Mouse (Mus musculus): Measurements from ENCODE around the gene Clybl.

Gene Clybl

DNA sequence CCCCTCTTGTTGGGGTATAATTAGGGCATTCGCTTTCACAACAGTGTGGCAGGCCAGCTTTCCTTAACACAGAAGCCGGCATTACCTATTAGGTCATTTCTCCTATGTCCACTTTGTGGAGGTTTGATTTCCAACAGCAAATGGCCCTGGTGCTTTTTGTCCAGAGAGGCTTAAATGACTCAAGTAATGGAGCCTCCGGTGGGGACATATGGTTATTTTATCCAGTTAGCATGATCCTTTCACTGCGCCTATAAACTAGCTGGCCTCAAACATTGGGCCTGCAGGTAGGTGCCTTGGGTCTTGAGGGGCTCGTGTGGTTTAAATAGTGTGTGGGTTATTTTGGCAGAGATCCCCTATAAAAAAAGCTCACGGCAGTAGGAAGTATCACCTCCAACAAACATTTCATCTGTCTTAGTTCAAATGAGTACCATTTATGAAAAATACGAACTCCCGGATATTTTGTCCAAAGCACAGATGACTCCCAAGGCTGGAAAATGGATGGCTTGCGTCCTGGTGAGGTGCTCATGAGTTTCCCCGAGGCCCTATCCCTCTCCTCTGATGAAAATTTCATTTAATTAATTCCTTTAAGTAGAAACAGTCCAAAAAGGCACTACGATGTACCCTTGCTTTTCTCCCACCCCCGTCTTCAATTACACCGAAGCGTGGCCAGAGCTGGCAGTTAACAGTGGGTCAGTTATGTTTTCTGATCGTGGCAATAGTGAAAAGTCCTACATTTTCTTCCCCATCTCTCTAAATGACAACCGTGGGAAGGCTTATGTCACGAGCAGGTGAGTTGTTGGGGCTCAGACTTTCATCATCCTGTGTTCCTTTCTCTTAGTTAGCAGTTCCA, 205.0 kb downstream of the Clybl start:
- no peak for DNase-seq (ENCODE audit: low spot score in 2 of 2)

GRCm38 (mm10) chr14:122387781-122388180, 206.3 kb downstream of the Clybl start:
- no peak for DNase-seq (ENCODE audit: low spot score in 2 of 2)

DNA sequence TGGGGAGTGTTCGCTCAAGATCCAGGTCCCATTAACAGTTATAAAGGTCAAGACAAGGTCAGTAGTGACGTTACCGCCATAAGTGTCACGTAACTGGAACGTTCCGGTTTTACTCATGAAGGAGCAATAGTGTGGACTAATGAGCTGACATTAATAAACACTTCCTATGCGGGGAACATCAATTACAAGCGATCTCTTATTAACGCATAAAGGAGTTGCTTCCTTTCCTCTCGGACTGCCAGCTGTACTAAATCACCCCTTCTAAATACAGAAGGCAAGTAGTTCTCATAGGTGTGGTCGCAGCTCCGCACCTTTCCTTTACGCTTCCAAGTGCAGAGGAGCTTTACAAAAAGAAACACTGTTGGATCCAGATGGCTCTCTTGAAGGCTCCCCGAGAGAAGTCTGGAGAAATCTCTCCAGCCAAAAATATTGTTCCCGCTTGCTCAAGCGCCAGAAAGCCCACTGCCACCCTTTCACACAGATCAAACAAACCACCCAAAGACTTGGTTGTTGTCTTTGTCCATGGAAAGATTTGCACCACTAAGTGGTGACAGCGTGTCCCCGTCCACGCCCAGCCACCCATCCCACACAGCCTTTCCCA, 207.0 kb downstream of the Clybl start:
- DNase-seq (ENCODE audit: low spot score in 2 of 2), result no peak

DNA sequence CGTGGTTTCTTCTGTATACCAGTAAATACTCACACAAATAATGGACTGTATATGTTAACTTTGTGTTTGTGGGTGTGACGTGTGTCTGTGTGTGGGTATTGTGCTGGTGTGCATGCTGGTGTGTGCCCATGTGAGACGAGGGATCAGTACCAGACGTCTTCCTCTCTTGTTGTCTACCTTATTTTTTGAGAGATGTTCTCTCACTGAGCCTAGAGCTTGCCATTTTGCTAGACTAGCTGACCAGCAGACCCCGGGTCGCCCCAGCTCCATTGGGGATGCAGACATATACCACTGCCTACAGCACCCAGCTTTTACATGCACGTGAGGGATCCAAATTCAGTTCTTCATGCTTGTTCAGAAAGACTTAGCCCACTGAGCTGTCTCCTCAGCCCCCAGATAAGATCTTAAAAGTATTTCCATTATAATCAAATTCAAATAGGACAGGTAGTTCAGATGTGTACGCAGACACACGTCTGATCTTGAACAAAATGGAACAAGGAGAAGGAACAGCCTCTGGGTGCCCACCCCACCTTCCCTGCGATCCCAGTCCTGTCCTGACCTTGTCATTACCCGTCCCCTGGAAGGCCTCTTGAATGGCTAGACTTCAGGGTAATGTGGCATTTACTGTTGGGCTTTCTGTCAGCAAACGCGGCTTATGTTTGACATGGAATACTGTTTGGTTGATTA, 208.3 kb downstream of the Clybl start:
- DNase-seq (ENCODE audit: low spot score in 2 of 2), result no peak

DNA sequence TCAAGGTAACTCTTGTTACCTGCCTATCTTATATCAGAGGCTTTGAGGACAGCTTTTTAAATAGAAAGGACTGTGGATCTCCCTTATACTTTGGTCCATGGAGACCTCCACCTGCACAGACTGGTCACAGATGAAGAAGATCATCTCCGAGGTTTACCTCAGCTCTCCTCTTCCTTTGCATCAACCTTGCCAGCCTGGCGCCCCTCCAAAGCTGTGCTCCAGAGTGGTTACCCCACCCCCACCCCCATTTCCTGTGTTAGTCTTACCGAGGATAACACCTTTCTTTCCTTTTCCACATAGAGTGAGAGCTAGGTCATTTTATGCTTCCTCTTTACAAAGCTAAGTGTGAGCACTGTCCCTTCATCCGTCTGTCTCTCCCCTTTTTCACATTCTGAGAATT, 209.4 kb downstream of the Clybl start:
- no peak for DNase-seq (ENCODE audit: low spot score in 2 of 2)

GRCm38 (mm10) chr14:122393119-122393518, 211.6 kb downstream of the Clybl start:
- no peak for DNase-seq (ENCODE audit: low spot score in 2 of 2)

DNA sequence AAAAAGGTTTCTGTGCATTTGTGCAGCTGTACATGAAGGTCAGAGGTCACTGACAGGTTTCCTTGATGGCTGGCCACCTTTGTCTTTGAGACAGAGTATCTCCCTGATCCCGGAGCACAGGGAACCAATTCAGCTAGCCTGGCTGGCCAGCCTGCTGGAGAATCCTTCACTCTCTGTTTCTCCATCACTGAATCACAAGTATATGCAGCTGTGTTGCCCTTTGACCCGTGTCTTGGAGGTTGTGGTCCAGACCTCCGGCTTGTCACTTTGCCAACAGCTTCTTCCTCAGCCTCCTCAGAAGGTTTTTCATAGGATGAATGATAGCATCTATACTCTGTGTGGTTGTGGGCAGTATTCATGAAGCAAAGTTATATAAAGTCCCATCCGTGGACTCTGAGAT, 217.2 kb downstream of the Clybl start:
- no peak for DNase-seq (ENCODE audit: low spot score in 2 of 2)

- no peak for DNase-seq (ENCODE audit: low spot score in 2 of 2)
These were observed 218.4 kb downstream of the Clybl start for GRCm38 (mm10) chr14:122399906-122400305.

- DNase-seq (ENCODE audit: low spot score in 2 of 2), result no peak
These were observed 220.4 kb downstream of the Clybl start for GRCm38 (mm10) chr14:122401886-122402285.

GRCm38 (mm10) chr14:122402716-122403258, 221.3 kb downstream of the Clybl start:
- no peak for DNase-seq (ENCODE audit: low spot score in 2 of 2)

DNA sequence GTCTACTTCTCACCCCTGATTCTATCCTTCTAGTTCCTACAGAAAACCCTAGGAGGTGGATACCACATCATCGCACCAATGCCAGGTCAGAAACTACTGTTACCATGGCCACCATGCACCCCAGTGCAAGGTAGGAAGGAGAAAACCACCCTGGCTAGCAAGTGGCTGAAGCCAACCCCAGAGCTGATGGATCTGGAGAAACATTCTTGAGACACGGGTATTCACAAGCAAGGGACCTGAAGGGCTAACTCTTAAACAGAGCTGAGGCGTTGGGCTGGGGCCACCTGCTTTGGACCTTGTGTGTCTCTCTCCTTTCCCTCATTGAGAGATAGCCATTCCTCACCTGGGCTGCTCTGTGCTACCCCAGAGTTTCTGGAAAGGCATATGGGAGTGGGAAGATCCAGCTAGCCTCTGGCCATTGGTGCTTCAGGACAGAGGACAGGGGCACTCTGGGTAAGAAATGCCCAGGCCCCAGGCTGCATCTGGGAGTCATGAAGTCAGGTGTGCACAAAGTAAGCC, 222.0 kb downstream of the Clybl start:
- no peak for DNase-seq (ENCODE audit: low spot score in 2 of 2)

DNA sequence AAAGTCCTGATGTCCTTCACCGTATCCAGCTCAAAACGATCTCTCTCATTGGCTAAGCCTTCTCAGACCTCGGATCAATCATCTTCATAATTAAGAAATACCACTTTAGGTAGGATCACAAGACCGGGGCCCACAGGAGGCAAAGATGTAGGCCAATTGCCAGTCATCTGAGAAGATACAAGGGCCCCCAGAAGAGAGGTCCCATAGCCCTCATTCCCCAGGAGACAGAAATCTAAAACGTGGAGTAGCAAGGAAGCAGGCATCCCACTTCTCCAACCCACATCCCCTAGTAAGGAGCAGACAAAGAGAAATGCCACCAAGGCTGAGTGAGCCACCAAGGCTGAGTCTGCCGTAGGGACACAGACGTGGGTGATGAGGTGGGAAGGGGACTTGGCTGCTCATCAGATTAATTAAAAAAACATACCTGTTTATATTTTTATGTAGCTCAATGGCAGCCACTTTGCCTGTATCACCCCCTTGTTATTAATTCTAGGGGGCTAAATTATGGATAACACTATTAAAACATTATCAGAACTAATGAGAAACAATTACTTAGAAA, 223.2 kb downstream of the Clybl start:
- no peak for DNase-seq (ENCODE audit: low spot score in 2 of 2)

GRCm38 (mm10) chr14:122405236-122405635, 223.7 kb downstream of the Clybl start:
- DNase-seq (ENCODE audit: low spot score in 2 of 2), result no peak

DNA sequence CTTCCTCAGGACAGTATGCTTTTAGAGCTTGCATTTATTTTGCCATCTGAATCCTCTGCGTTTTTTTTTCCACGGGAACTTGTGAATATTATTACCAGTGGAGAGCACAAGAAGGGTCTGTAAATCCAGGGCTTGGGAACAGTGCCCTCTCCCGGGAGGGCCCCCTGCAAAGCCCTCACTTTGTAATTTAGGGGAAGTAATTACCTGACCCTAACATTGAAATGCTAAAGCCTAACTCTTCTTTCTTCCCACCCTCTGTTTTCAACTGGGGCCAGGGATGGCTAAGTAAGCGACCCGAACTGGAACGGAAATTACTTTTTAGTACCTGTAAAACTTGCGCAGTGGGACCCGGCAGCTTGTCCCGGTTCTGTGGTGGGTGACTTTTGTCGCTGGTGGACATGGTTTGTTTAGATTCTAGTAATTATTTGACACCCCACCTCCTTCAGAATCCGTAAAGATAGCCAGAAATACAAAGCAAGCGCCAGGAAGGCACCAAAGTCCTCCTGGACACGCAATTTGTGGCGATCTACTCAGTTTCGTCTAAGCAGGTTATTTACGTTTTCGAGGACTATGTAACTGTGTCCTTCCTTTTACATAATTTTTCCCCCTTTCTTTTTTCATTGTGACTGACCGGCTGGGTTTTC, 224.5 kb downstream of the Clybl start:
- DNase-seq (ENCODE audit: low spot score in 2 of 2), result no peak

GRCm38 (mm10) chr14:122406541-122407219, 225.2 kb downstream of the Clybl start:
- no peak for DNase-seq (ENCODE audit: low spot score in 2 of 2)

- DNase-seq (ENCODE audit: low spot score in 2 of 2), result no peak
These were observed 231.5 kb downstream of the Clybl start for GRCm38 (mm10) chr14:122412841-122413541.

DNA sequence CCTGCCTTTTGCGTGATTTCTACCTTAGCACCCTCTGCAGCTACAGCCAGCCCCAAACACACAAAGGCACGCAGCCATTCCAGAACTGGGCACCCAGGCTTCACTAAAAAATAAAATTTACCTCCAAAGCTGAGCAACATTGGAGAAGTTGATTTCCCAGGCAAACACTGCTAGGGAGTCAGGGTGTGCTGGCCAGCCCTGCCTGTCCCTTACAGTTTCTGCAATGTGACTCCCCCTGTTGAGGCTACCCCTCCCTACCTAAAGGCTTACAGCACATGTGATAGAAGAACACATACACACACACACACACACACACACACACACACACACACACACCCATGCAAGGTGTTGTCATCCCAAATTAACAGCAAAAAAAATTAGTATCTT, 232.0 kb downstream of the Clybl start:
- no peak for DNase-seq (ENCODE audit: low spot score in 2 of 2)

DNA sequence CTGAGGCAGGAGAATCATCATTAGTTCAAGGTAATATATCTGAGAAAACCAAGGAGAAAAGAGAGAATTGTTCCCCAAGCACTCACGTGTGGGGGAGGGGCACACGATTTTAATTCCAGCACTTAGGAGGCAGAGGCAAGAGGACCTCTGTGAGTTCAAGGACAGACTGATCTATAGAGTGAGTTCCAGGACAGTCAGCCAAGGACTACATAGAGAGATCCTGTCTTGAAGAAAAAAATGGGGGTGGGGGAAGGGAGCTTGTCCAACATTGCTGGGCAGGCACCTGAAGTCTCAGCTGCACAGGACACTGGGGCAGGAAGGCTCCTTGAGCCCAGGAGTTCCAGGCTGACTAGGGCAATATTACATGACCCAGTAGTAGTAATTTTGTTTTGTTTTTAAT, 233.3 kb downstream of the Clybl start:
- DNase-seq (ENCODE audit: low spot score in 2 of 2), result no peak

DNA sequence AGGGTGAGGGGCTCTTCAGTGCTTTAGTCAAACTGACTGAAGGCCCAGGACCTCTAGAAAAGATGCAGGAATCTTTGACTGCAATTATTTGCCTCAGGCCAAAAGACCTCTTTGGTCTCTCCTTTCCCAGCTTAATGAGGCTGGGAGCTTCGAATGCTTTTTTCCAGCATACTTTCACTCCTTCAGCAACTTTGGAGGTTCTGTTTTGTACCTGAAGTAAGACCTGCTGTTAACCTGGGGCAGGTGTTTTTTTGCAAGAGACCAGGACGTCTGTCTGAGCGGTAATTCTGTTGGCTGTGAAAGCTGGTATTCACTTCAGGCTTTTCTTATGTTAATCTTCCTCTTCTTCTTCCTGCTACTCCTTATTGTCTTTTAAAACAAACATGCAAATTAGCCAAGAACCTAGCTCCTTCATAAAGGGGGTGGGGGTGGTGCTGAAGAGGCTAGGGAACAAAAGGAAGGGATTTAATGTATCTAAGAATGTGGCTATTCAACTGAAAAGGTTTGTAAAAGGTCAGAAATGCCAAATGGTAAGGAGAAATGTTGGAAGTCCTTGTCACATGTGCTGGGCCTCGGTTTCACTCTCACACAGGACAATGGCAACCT, 234.8 kb downstream of the Clybl start:
- DNase-seq (ENCODE audit: low spot score in 2 of 2), result no peak

DNA sequence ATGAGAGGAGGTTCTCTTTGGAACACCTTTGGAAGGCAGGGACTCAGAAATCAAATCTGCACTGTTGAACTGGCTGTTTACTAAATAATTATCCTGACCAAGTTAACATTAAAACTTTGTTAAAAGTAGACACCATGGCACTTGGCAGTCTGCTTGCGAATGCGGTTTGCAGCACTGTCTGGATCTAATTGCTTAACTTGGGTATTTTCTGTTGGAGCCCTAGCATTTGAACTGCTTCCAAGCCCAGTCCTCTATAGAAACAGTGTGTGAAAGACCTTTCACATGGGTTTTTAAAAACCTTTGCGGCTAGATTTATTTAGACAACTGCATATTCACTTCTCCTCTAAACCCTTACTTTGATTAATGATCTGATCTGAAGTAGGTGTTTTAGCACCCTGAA, 242.9 kb downstream of the Clybl start:
- DNase-seq (ENCODE audit: low spot score in 2 of 2), result no peak

Data from spleen, postnatal 36 days (tissue).